Mouse (Mus musculus) kidney, embryonic 16.5 days (tissue): ENCODE results near the gene Luc7l3. TPM values are rescaled to one million over a fixed set of nuclear protein-coding genes. Genes with fewer than 3 reads are reported as not detected.

Experiments used
- ATAC-seq: fragments of 200-750 bp; cut with Nextera tagmentation; 2 replicates; pipeline ENCODE4 v1.8.0; 2017; ENCODE audit warnings: moderate TSS enrichment; ENCODE audit not compliant: low FRiP score, low TSS enrichment
- H3K27ac ChIP-seq: fragments of 300-500 bp; sonication (generic); 2 replicates; pipeline ENCODE4 v1.5.1; 2014; ENCODE audit warnings: low read length
- H3K27me3 ChIP-seq: fragments of 300-500 bp; sonication (generic); 2 replicates; pipeline ENCODE4 v1.6.1; 2014; ENCODE audit warnings: low read length, control low read depth, mixed read lengths; ENCODE audit not compliant: insufficient read depth
- H3K36me3 ChIP-seq: fragments of 300-500 bp; sonication (generic); 2 replicates; pipeline ENCODE4 v1.6.1; 2014; ENCODE audit warnings: low read length, control low read depth, mixed read lengths; ENCODE audit not compliant: insufficient read depth
- H3K4me1 ChIP-seq: fragments of 300-500 bp; sonication (generic); 2 replicates; pipeline ENCODE4 v1.6.1; 2014; ENCODE audit warnings: low read length, control low read depth, mixed read lengths; ENCODE audit not compliant: insufficient read depth
- H3K4me2 ChIP-seq: fragments of 300-500 bp; sonication (generic); replicated peaks from 2 replicates; pipeline ENCODE4 v1.6.1; 2014; ENCODE audit warnings: low read depth, low read length
- H3K4me3 ChIP-seq: fragments of 300-500 bp; sonication (generic); 2 replicates; pipeline ENCODE4 v1.5.1; 2014; ENCODE audit warnings: mild to moderate bottlenecking, low read length
- H3K9ac ChIP-seq: fragments of 300-500 bp; sonication (generic); replicated peaks from 2 replicates; pipeline ENCODE4 v1.6.1; 2014; ENCODE audit warnings: low read length
- H3K9me3 ChIP-seq: fragments of 300-500 bp; sonication (generic); 2 replicates; pipeline ENCODE4 v1.6.1; 2016; ENCODE audit warnings: low read length, control low read depth
- WGBS: fragments of 180-500 bp; shearing (Covaris S2); extraction: QIAGEN DNeasy Blood & Tissue Kit; methylation state at CpG from one replicate; pipeline ENCODE4 v1.1.7; 2014; 5-methylcytosine and 5-hydroxymethylcytosine counted together
- polyA plus RNA-seq: library from polyadenylated mRNA; unstranded; fragments of >200 nt; fragmentation: Nextera tagmentation; extraction: Ambion mirVana; gene quantifications from 2 replicates; pipeline ENCODE4 v1.2.1, GENCODE M21; 2015

Gene Luc7l3
- polyA plus RNA-seq, 1 experiment from 2014 or later: 99.5 TPM

DNA sequence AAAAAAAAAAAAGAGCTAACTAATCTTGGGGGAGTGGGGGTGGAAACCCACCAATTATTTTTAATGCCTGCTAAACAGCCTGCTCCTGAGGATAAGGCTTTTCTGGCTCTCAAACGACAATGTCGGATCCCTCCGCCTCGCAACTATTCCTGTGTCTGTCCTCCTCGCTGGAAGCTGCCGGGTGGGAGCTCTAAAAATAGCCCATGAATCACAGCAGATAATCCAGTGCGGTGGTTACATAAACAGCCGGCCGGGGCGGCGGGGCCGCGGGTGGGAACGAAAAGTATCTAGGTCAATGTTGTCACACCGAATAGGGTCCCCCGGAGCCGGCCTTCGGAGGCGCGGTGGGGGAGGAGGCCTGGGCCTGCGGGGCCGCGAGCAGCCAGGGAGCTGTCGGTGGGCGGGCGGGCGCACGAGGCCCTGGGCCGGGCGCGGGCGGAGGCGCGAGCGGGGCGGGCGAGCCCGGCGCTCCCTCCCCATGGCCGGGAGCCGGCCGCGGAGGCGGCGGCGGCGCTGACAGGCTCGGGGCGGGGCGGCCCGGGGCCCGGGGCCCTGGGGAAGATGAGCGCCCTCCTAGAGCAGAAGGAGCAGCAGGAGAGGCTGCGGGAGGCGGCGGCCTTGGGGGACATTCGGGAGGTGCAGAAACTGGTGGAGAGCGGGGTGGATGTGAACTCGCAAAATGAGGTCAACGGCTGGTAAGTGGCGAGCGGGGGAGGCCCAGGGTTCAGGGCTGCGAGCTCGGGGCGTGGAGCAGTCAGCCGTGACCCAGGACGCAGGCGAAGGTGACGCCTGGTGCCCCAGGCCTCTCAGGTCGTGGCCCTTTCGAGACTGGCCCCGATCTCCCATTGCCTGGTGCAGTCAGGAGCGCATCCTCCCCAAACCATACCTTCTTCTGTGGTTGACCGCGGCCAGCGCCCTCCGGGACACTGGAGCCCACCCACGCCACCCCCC, 6.2 kb upstream of the Luc7l3 start, which contains the start of gene Ankrd40:
TSS of gene Ankrd40 (plus strand) at position 309 of the 951 bp plus-strand sequence.
- H3K9ac ChIP-seq: peak within 1 kb of the TSS; percentile 98
- H3K4me3 ChIP-seq: peak within 1 kb of the TSS; percentile 77
- H3K9me3 ChIP-seq: no peaks in the 10 kb centered on the region
- H3K27ac ChIP-seq: peak within 1 kb of the TSS; percentile 99
- H3K4me2 ChIP-seq: peak within 1 kb of the TSS; percentile 73
- WGBS: 0% methylated on average over 57 of the region's 78 CpGs
- peak; percentile 91 for ATAC-seq
- peaks cover 31% of the 10 kb centered on the region for H3K4me1 ChIP-seq
- no peaks in the 10 kb centered on the region for H3K27me3 ChIP-seq
- H3K36me3 ChIP-seq: no peaks in the 10 kb centered on the region

DNA sequence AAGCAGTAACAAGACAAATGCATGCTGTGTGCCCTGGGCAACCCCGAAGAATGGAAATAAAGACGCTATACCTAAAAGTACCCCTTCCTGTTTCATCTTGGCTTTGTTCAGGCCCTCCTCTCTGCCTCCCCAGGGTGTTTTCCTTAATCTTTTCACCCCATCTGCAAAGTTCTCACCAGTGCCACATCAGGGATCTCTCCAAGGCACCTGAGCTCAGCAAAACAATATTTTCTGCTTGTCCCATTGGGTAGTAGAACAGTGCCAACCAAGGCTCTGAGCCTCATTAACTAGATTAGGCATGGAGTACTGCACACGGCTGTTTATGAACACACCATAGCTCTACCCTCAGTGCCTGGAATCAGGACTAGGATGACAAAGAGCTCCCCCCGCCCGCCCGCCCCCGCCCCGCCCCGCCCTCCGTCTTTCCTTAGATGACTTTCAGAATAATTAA, 5.2 kb upstream of the Luc7l3 start:
- peak overlapping the region; percentile 50 for H3K9ac ChIP-seq
- WGBS: 7% methylated on average over 10 of the region's 10 CpGs
- peaks cover 36% of the 10 kb centered on the region for H3K4me1 ChIP-seq
- peak overlapping the region; percentile 73 for H3K4me2 ChIP-seq
- peak overlapping the region; percentile 77 for H3K4me3 ChIP-seq
- no peaks in the 10 kb centered on the region for H3K27me3 ChIP-seq
- H3K36me3 ChIP-seq: no peaks in the 10 kb centered on the region
- H3K9me3 ChIP-seq: no peaks in the 10 kb centered on the region
- peak overlapping the region; percentile 33 for H3K27ac ChIP-seq
- peak; percentile 64; the same call in 1 of the 2 replicates for ATAC-seq

DNA sequence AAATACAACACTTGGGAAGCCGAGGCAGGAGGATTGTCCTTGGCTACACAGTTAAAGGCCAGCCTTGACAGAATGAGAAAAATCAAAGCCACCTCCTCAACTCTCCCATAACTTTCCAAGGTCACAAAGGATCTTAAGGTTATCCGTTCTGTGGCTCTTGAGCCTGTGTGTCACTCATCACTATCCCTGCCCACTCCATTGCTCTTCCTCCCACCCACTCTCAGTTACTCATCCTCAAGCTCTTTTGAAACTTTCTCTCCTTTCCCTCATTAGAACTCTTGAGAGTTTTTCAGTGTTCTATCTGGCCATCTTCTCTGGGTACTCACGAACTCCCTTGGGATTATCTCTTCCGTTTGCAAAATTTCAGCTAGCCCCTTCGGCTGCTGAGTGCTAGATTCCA, 2.8 kb upstream of the Luc7l3 start:
- Histone ChIP-seq H3K4me3 (no peak overlapping the region), H3K4me1 (peaks cover 32% of the 10 kb centered on the region), H3K27ac (no peak overlapping the region), H3K9ac (no peak overlapping the region), H3K4me2 (no peak overlapping the region), H3K9me3 (no peaks in the 10 kb centered on the region), H3K27me3 (no peaks in the 10 kb centered on the region), H3K36me3 (peaks cover under 1% of the 10 kb centered on the region; the same call in 1 of the 2 replicates)
- whole genome bisulfite sequencing: 87% methylated on average over 5 of the region's 5 CpGs
- ATAC-seq: no peak

GRCm38 (mm10) chr11:94323271-94323925, 1.6 kb upstream of the Luc7l3 start:
- no peak for ATAC-seq
- Histone ChIP-seq H3K9ac (no peak overlapping the region), H3K4me2 (no peak overlapping the region), H3K4me1 (peaks cover 24% of the 10 kb centered on the region; the same call in 1 of the 2 replicates), H3K27ac (no peak overlapping the region), H3K36me3 (peaks cover 7% of the 10 kb centered on the region; the same call in 1 of the 2 replicates), H3K9me3 (no peaks in the 10 kb centered on the region), H3K27me3 (no peaks in the 10 kb centered on the region), H3K4me3 (no peak overlapping the region)
- 72% methylated on average over 5 of the region's 5 CpGs for WGBS

DNA sequence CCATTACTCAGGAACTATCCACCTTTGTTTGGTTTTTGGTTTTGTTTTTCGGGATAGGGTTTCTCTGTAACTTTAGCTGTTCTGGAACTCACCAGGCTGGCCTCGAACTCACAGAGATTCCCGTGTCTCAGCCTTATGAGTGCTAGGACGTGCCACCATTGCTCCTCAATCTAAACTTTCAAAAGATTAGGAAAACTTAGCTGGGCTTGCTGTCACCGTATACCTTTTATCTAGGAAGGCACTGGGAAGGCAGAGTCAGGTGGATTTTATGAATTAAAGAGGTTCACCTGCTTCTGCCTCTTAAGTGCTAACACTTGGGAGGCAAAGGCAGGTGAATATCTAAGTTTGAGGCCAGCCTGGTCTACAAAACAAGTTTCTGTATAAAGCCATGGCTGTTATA, 848 bp upstream of the Luc7l3 start:
- H3K36me3 ChIP-seq: peaks cover 7% of the 10 kb centered on the region; the same call in 1 of the 2 replicates
- 33% methylated on average over 5 of the region's 5 CpGs for WGBS
- peak overlapping the region; percentile 98 for H3K4me3 ChIP-seq
- peak overlapping the region; percentile 84 for H3K4me2 ChIP-seq
- peaks cover 28% of the 10 kb centered on the region; the same call in 1 of the 2 replicates for H3K4me1 ChIP-seq
- no peak for ATAC-seq
- H3K9me3 ChIP-seq: no peaks in the 10 kb centered on the region
- H3K9ac ChIP-seq: peak overlapping the region; percentile 99
- peak overlapping the region; percentile 98 for H3K27ac ChIP-seq
- H3K27me3 ChIP-seq: no peaks in the 10 kb centered on the region

GRCm38 (mm10) chr11:94320969-94321930, 538 bp downstream of the Luc7l3 start:
- H3K27me3 ChIP-seq: no peaks in the 10 kb centered on the region
- peak overlapping the region; percentile 99 for H3K9ac ChIP-seq
- H3K4me2 ChIP-seq: peak overlapping the region; percentile 84
- under 1% methylated on average over 66 of the region's 67 CpGs for WGBS
- peak overlapping the region; percentile 98 for H3K27ac ChIP-seq
- peaks cover 7% of the 10 kb centered on the region; the same call in 1 of the 2 replicates for H3K36me3 ChIP-seq
- peaks cover 34% of the 10 kb centered on the region for H3K4me1 ChIP-seq
- peak overlapping the region; percentile 98 for H3K4me3 ChIP-seq
- no peaks in the 10 kb centered on the region for H3K9me3 ChIP-seq
- peak; percentile 70 for ATAC-seq

DNA sequence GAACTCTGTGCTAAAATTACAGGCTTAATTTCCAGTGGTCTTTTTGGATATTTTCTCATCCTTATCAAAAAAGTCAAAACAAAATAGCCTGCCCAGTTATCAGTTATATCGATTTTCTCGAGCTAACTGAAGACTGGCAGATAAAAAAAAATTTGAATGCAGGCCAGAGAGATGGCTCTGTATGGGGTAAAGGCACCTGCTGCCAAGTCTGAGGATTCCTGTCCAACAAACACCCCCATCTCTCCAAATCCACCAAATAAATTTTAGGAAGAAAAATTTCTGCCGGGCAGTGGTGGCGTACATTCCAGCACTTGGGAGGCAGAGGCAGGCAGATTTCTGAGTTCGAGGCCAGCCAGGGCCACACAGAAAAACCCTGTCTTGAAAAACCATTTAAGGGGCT, 3.7 kb downstream of the Luc7l3 start:
- no peak overlapping the region for H3K4me3 ChIP-seq

GRCm38 (mm10) chr11:94317515-94317914, 4.3 kb downstream of the Luc7l3 start:
- Histone ChIP-seq H3K9ac (no peak overlapping the region), H3K4me3 (no peak overlapping the region), H3K4me1 (peaks cover 54% of the 10 kb centered on the region), H3K36me3 (peaks cover 7% of the 10 kb centered on the region; the same call in 1 of the 2 replicates), H3K27ac (no peak overlapping the region), H3K4me2 (no peak overlapping the region), H3K9me3 (no peaks in the 10 kb centered on the region), H3K27me3 (no peaks in the 10 kb centered on the region)
- ATAC-seq: no peak
- WGBS: 40% methylated on average over 4 of the region's 4 CpGs

More for the DNA sequence above, 3.7 kb downstream of the Luc7l3 start:
- Histone ChIP-seq H3K9ac (no peak overlapping the region), H3K27me3 (no peaks in the 10 kb centered on the region), H3K36me3 (peaks cover 7% of the 10 kb centered on the region; the same call in 1 of the 2 replicates), H3K27ac (no peak overlapping the region), H3K9me3 (no peaks in the 10 kb centered on the region), H3K4me1 (peaks cover 54% of the 10 kb centered on the region), H3K4me2 (no peak overlapping the region)
- WGBS: 86% methylated on average over 5 of the region's 5 CpGs
- no peak for ATAC-seq

DNA sequence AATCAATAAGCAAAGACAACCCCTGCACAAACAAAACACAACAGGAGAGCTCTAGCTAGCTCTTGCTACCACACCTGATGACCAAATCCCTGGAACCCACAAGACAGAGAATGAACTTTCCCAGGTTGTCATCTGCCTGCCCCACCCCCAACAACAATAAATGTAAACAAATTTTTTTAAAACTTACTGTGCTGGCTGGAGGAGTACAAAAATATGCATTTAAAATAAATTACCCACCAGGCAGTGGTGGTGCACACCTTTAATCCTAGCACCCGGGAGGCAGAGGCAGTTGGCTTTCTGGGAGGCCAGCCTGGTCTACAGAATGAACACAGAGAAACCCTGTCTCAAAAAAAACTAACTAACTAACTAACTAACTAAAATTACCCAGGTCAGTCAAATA, 4.8 kb downstream of the Luc7l3 start:
- Histone ChIP-seq H3K4me2 (no peak overlapping the region), H3K36me3 (peaks cover 7% of the 10 kb centered on the region; the same call in 1 of the 2 replicates), H3K27me3 (no peaks in the 10 kb centered on the region), H3K4me1 (peaks cover 51% of the 10 kb centered on the region), H3K9me3 (no peaks in the 10 kb centered on the region), H3K4me3 (no peak overlapping the region), H3K9ac (no peak overlapping the region), H3K27ac (no peak overlapping the region)
- no peak for ATAC-seq
- 83% methylated on average over 1 of the region's 1 CpGs for WGBS
